Mouse (Mus musculus) kidney, postnatal 0 days (tissue): ENCODE measurements around the gene Cacna2d3. TPM values are rescaled to one million over a fixed set of nuclear protein-coding genes. Genes with fewer than 3 reads are reported as not detected.
A peak's percentile ranks its signal among the peaks of the same experiment; 100 is the strongest.

Experiments
- ATAC-seq: fragments of 200-750 bp; cut with Nextera tagmentation; replicated peaks from 2 replicates; pipeline ENCODE4 v1.8.0; 2017; ENCODE audit warnings: low read depth, moderate number of reproducible peaks, moderate TSS enrichment, moderate library complexity; ENCODE audit not compliant: low FRiP score
- DNase-seq: peaks from one replicate; pipeline ENCODE4 v3.0.0-alpha.2; 2016; ENCODE audit warnings: low spot score
- H3K27ac ChIP-seq: fragments of 300-500 bp; sonication (generic); 2 replicates; pipeline ENCODE4 v1.5.1; 2014; ENCODE audit warnings: mild to moderate bottlenecking
- H3K27me3 ChIP-seq: fragments of 300-500 bp; sonication (generic); 2 replicates; pipeline ENCODE4 v1.6.1; 2014; ENCODE audit warnings: low read length, mixed read lengths; ENCODE audit not compliant: insufficient read depth
- H3K36me3 ChIP-seq: fragments of 300-500 bp; sonication (generic); 2 replicates; pipeline ENCODE4 v1.6.1; 2014; ENCODE audit warnings: low read length, mixed read lengths; ENCODE audit not compliant: insufficient read depth
- H3K4me1 ChIP-seq: fragments of 300-500 bp; sonication (generic); replicated peaks from 2 replicates; pipeline ENCODE4 v1.6.1; 2014; ENCODE audit warnings: antibody characterized with exemption, low read length, mixed read lengths; ENCODE audit not compliant: insufficient read depth
- H3K4me2 ChIP-seq: fragments of 300-500 bp; sonication (generic); 2 replicates; pipeline ENCODE4 v1.6.1; 2014; ENCODE audit warnings: mild to moderate bottlenecking, low read length, moderate library complexity, mixed read lengths
- H3K4me3 ChIP-seq: fragments of 300-500 bp; sonication (generic); replicated peaks from 2 replicates; pipeline ENCODE4 v1.5.1; 2014; ENCODE audit warnings: low read depth, low read length
- H3K9ac ChIP-seq: fragments of 300-500 bp; sonication (generic); 2 replicates; pipeline ENCODE4 v1.6.1; 2014; ENCODE audit warnings: low read depth, low read length
- H3K9me3 ChIP-seq: fragments of 300-500 bp; sonication (generic); replicated peaks from 2 replicates; pipeline ENCODE4 v1.6.1; 2016; ENCODE audit warnings: low read length, inconsistent platforms, mixed read lengths
- CTCF ChIP-seq: IDR thresholded peaks from 2 replicates; pipeline ENCODE4 v1.5.1; 2016; ENCODE audit warnings: antibody characterized with exemption, low read depth, mild to moderate bottlenecking, moderate library complexity
- WGBS: fragments of 180-500 bp; shearing (Covaris S2); extraction: QIAGEN DNeasy Blood & Tissue Kit; methylation state at CpG from one replicate; pipeline ENCODE4 v1.1.7; 2014; 5-methylcytosine and 5-hydroxymethylcytosine counted together
- polyA plus RNA-seq: library from polyadenylated mRNA; unstranded; fragments of >200 nt; fragmentation: Nextera tagmentation; extraction: Ambion mirVana; gene quantifications from 2 replicates; pipeline ENCODE4 v1.2.1, GENCODE M21; 2015

Cacna2d3 gene
- polyA plus RNA-seq, 1 experiment from 2014 or later, result 1.8 TPM

DNA sequence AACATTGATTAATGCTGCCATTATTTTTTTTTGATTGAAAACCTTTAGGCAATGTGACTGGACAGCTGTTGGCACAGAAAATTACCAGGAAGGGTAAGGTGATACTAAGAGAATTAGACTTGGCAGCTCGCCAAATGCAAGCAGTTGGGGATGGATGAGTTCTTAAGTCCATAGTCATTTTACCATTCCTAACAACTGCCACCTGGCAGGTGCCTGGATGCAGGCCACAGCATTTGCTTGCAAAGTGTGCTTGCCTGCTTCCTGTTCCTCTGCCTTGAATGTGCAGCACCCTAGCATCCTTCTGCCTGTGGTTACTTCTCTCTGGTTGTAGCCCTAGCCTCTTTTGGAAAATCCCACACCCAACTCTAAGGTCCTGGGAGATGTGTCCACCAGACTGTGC, 236.2 kb downstream of the Cacna2d3 start:
- 44% methylated on average over 1 of the region's 1 CpGs for WGBS
- Histone ChIP-seq H3K27ac (no peak overlapping the region), H3K9me3 (no peaks in the 10 kb centered on the region), H3K4me1 (no peaks in the 10 kb centered on the region), H3K4me3 (no peak overlapping the region), H3K9ac (no peak overlapping the region), H3K27me3 (no peaks in the 10 kb centered on the region), H3K36me3 (no peaks in the 10 kb centered on the region), H3K4me2 (no peak overlapping the region)
- DNase-seq (no peak), ATAC-seq (no peak)
- TF ChIP-seq CTCF, result no peak

GRCm38 (mm10) chr14:29478403-29478983, 243.2 kb downstream of the Cacna2d3 start:
- no peaks in the 10 kb centered on the region for H3K4me1 ChIP-seq
- H3K36me3 ChIP-seq, result no peaks in the 10 kb centered on the region
- H3K9ac ChIP-seq, result no peak overlapping the region
- no peak for TF ChIP-seq CTCF
- no peak overlapping the region for H3K4me2 ChIP-seq
- H3K9me3 ChIP-seq, result no peaks in the 10 kb centered on the region
- no peak overlapping the region for H3K27ac ChIP-seq
- peak; percentile 40 for DNase-seq
- H3K4me3 ChIP-seq, result no peak overlapping the region
- 29% methylated on average over 6 of the region's 6 CpGs for WGBS
- no peak for ATAC-seq
- no peaks in the 10 kb centered on the region for H3K27me3 ChIP-seq

DNA sequence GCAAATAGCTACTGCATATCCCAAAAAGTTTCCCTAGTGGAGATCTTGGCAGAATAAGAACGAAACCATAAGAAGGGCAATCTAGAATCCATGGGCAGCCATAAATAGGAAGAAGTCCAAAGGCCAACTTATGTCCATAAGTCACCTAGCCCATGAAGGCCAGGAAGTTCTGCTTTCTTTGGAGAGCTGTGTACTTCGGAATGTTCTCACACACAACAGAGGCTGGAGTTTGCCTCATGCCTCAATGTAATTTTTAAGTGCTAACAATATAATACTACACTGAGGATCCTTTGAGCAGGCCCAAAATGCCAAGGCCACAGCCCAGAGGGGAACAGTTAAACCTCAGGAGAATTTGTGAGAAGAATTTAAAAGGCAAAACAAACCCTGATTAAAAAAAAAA, 257.4 kb downstream of the Cacna2d3 start:
- Histone ChIP-seq H3K27ac (no peak overlapping the region), H3K4me1 (no peaks in the 10 kb centered on the region), H3K9ac (no peak overlapping the region), H3K9me3 (no peaks in the 10 kb centered on the region), H3K4me2 (no peak overlapping the region), H3K27me3 (no peaks in the 10 kb centered on the region), H3K4me3 (no peak overlapping the region), H3K36me3 (no peaks in the 10 kb centered on the region)
- WGBS, result 85% methylated on average over 2 of the region's 2 CpGs
- TF ChIP-seq CTCF, result no peak
- DNase-seq, result no peak
- no peak for ATAC-seq

- H3K4me3 ChIP-seq, result no peak overlapping the region
- no peak for DNase-seq
Measured at GRCm38 (mm10) chr14:29449203-29449602, 272.5 kb downstream of the Cacna2d3 start.

GRCm38 (mm10) chr14:29443091-29444026, 278.3 kb downstream of the Cacna2d3 start:
- TF ChIP-seq CTCF, result peak; percentile 90
- H3K9me3 ChIP-seq, result no peaks in the 10 kb centered on the region
- H3K4me3 ChIP-seq, result no peak overlapping the region
- 26% methylated on average over 15 of the region's 15 CpGs for WGBS
- no peak for ATAC-seq
- H3K27me3 ChIP-seq, result no peaks in the 10 kb centered on the region
- H3K27ac ChIP-seq, result no peak overlapping the region
- peak; percentile 73 for DNase-seq
- H3K4me2 ChIP-seq, result no peak overlapping the region
- no peak overlapping the region for H3K9ac ChIP-seq
- no peaks in the 10 kb centered on the region for H3K36me3 ChIP-seq
- H3K4me1 ChIP-seq, result no peaks in the 10 kb centered on the region

More at GRCm38 (mm10) chr14:29449203-29449602, 272.5 kb downstream of the Cacna2d3 start:
- Histone ChIP-seq H3K4me2 (no peak overlapping the region), H3K4me1 (no peaks in the 10 kb centered on the region), H3K36me3 (no peaks in the 10 kb centered on the region), H3K27ac (no peak overlapping the region), H3K27me3 (no peaks in the 10 kb centered on the region), H3K9ac (no peak overlapping the region), H3K9me3 (no peaks in the 10 kb centered on the region)
- no peak for ATAC-seq
- no peak for TF ChIP-seq CTCF
- 56% methylated on average over 3 of the region's 3 CpGs for WGBS

GRCm38 (mm10) chr14:29442476-29442875, 279.2 kb downstream of the Cacna2d3 start:
- 23% methylated on average over 4 of the region's 4 CpGs for WGBS
- Histone ChIP-seq H3K36me3 (no peaks in the 10 kb centered on the region), H3K4me1 (no peaks in the 10 kb centered on the region), H3K4me2 (no peak overlapping the region), H3K27me3 (no peaks in the 10 kb centered on the region), H3K27ac (no peak overlapping the region), H3K4me3 (no peak overlapping the region), H3K9ac (no peak overlapping the region), H3K9me3 (no peaks in the 10 kb centered on the region)
- no peak for TF ChIP-seq CTCF
- peak; percentile 20 for DNase-seq
- ATAC-seq, result no peak
